Mouse (Mus musculus) liver, embryonic 14 days (tissue): Measurements from ENCODE around the gene Rbl2. TPM values are rescaled to one million over a fixed set of nuclear protein-coding genes. Genes with fewer than 3 reads are reported as not detected.

Source experiments
- polyA plus RNA-seq: library from polyadenylated mRNA; depleted of rRNA; stranded (reverse); fragments of >200 nt; gene quantifications from 2 replicates; pipeline ENCODE4 v1.2.3, GENCODE M21; 2012; rRNA removed

Rbl2 gene
- polyA plus RNA-seq = 5.6 and 5.8 TPM in 2 replicates

GRCm38 (mm10) chr8:91069834-91070233, at the start of gene Rbl2:
Gene Rbl2 (plus strand): TSS chr8:91070057.

Other genes starting within 250 kb of the Rbl2 start
- gene Chd9, start 241.7 kb upstream of the Rbl2 start, polyA plus RNA-seq = 6.2 and 6.8 TPM in 2 replicates
- 3.1 and 3.7 TPM in 2 replicates for gene Aktip, start 129.9 kb downstream of the Rbl2 start, polyA plus RNA-seq
- gene Rpgrip1l, start 243.2 kb downstream of the Rbl2 start, polyA plus RNA-seq = 0.92 and 1.2 TPM in 2 replicates
- gene Fto, start 243.5 kb downstream of the Rbl2 start, polyA plus RNA-seq = 8.4 and 10.2 TPM in 2 replicates